Mouse (Mus musculus): ENCODE results near the gene Dbi. TPM values are rescaled to one million over a fixed set of nuclear protein-coding genes. Genes with fewer than 3 reads are reported as not detected.
A peak's percentile ranks its signal among the peaks of the same experiment; 100 is the strongest.

Dbi gene
- total RNA-seq, 1 experiment from 2014 or later = 294 TPM

DNA sequence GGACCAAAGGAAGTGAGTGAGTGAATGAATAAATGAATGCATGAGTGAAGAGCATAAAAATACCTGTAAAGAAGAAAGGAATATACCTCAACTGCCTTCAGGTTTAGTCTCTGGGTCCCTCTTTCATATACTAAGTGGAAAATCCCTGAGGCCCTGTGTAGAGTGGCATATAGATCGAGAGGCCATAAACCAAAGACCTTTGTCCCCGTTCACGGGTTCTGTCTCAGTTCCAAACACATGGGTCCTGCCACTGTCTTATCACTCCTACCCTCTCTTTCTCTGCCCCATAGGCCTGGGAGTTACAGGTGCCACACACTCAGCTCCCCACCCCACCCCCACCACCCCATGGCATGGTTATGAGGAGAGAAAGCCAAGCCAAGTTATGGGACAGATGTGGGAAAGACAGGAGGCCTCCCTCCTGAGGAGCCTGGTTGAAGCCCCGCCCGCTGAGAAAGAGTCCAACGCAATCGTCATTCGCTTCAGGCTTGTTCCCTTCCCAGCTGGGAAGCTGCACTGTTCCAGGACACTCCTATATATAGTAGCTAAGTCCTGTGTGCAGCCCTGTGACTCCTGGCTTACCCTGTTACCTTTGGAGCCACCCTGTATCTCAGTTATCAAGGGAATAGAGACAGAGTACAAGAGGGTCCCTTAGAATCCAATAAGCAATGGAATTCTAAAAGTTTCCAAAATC, 29.9 kb downstream of the Dbi start:
- ATAC-seq (replicated peaks; ENCODE audit: low read depth, poor library complexity, severe bottlenecking) = no peak

DNA sequence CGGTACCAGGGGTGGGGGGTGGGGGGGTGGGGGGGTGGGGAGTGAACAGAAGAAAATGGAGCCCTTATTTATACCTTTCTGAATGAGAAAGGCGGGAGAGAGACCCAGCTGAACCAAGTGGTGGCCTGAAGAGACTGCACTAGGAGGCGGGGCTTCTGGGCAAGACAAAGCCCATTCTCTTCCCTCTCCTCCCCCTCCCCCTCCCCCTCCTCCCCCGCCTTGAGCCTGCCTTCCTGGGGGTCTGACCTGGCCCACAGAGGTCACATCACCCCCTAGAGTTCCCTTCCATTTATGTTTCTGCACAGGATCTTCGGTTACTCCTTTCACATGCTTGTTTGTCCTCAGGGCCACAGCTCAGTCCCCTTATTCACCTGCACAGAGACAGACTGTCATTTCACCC, 31.7 kb downstream of the Dbi start:
- ATAC-seq (replicated peaks; ENCODE audit: low read depth, poor library complexity, severe bottlenecking) = no peak

DNA sequence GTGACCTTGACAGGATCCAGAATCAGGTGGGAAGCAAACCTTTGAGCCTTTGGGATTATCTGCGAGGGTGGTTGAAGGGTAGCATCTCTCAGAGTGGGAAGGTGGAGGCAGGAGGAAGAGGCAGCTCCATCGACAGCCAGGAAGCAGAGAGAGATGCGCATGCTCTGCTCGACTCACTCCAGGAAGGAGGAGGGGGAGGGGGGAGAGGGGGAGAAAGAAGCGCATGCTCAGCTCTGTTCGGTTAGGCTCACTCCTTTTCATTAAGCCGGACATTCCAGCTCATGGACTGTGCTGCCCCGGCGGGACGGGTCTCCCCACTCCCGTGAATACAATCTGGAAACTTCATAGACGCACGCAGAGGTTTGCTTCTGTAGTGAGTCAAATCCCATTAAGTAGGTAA, 34.2 kb downstream of the Dbi start:
- no peak for ATAC-seq (replicated peaks; ENCODE audit: low read depth, poor library complexity, severe bottlenecking)

DNA sequence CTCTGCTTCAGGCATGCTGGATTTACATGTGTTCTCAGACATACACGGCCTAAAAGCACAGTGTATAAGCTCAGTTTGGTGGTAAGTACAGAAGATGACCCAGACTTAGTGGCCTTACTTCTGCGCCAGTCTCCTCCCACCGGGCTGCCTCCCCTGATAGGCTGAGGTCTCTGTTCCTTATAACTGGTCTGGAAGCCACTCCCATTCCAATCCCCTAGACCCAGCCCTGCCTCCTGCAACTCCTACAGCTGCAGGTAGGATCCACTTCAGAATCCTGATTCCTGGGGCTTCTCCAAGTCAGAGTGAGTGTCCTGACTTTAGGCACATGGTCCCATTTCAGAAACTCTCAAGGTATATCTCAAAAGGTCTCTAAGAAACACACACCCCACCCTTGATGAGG, 35.2 kb downstream of the Dbi start:
- 0 out of 2 replicates have a peak, but pooled peaks have one; percentile 27 for ATAC-seq (replicated peaks; ENCODE audit: low read depth, poor library complexity, severe bottlenecking)

DNA sequence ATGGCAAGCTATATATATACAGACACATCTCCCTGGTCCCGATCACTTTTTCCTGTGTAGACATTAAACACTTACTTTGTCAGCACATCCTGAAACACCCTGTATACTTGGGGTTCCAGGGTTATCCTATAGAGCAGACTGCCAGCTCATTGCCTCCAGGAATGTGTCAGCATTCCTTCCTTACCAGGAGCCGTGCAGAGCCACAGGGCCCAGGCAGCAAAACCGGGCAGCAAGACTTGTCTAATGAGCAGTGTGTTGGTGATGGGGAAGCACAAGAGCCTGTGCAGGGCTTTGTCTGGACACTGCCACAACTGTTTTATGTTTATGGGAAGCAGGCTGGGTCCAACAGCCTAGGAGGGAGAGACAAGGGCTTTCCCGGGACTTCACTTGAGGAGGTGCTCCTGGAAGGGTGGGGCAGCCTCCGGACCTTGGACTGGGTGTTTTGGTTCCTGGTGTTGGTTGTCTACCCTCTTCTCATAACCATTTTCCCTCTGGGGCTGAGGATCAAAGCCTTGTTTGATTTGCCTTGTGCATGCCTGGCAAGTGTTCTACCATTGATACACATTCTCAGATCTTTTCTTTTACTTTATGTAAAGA, 36.9 kb downstream of the Dbi start:
- no peak for ATAC-seq (replicated peaks; ENCODE audit: low read depth, poor library complexity, severe bottlenecking)

DNA sequence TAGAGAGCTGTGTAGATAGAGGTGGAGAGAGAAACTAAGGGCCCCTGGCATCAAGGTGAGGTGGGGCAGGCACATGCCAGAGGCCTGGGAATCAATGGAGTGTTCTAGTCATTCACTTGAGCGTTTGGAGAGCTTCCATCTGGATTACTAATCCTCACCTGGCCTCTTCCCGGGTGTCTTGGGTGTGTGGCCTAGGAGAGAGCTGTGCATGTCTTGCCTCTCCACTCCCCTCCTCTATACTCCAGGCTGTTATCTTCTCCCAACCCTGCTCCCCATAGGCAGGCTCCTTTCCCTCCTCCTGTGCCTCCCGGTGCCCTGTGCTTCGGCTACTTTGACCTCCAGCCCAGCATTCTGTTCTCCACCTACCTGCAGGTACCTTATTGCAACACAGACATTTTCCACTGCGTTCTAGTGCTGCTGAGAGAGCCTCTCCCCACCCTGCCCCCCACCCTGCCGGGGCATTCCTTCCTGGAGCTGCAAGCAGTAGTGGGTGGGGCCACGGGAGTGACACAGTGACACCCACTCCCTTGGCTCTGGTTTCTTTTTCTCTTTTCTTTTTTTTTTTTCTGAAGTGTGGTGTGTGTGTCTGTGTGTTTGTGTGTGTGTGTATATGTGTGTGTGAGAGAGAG, 37.8 kb downstream of the Dbi start:
- no peak for ATAC-seq (replicated peaks; ENCODE audit: low read depth, poor library complexity, severe bottlenecking)

DNA sequence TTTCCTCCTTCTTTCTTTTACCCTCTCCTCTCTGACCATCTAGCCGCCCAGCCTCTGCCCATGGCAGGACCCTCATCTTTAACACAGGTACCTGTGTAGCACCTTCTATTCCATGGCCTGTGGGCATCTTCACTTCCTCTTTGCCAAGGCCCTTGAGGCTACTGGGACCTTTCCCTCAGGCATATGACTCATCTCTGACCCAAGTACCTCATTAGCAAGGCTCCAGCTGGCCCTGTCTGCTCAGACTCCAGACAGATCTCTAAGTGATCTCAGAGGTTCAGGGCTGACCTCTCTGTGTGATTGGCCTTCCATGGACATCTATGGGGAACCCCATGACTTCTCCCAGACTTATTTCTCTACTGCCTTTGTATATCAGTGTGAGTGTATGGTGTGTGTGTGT, 40.2 kb downstream of the Dbi start:
- peak; percentile 53 for ATAC-seq (replicated peaks; ENCODE audit: low read depth, poor library complexity, severe bottlenecking)

DNA sequence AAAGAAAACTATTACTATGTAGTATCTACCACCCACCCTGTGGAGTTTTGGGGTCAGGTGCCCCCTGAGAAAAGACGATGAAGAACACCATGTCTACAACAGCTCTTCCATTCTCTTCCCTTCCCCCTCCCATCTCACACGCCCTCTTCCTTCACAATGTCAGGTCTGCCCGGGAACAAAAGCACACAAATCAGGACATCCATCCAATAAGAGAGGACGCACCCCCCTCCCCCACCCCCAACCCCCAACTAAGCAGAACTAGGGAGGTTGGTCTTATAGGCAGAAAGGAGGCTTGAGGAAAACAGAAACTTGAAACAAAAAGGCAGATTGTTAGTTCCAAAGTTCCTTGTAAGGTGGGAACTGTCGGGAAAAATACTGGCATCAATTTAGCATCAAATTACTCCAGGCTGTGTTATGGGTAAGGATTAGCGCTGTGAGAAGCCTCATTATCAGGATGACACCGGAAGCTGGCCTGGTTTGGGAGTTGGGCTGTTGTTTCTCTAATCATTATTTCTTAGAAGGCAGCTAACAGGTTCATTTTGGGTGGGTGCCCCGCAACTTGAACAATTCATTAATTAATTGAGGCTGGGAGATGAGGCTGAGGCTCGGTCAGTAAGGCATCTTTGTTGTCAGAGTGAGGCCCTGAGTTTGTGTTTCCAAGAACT, 43.0 kb downstream of the Dbi start:
- no peak for ATAC-seq (replicated peaks; ENCODE audit: low read depth, poor library complexity, severe bottlenecking)

DNA sequence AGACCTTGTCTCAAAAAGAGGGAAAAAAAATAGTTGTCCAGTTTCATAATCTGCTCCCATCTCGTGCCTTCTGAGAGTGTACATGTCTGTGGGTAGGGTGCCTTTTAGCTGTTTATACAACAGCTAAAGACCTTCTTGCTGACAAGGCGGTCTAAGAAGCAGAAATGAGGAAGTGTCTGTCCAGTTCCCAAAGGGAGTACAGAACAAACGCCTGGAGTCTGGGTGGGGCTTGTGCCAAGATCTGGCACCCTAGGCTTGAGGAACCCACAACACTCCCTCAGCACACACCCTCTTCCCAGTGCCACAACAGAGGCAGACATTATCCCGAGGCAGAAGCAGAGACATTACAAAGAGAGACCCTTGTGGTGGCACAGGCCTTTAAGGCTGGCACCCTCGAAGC, 45.4 kb downstream of the Dbi start:
- peak; percentile 64 for ATAC-seq (replicated peaks; ENCODE audit: low read depth, poor library complexity, severe bottlenecking)

DNA sequence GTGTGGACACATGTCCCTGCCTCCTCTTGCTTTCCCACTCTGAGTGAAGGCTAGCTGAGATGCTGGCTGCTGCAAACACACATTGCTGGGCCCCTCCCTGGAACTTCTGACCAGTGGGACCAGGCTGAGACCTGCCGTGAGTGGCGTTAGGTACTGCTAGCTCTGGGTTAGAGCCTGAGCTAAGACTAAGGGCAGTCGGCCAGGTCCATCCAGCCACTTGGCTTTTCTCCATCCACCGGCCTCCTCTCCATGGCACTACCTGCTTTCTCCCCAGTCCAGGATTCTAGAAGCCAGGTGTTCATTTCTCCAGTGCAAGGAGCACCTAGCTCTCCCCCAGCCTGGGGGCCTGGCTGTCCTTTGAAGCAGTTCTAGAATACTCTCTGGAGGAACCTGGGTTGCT, 45.9 kb downstream of the Dbi start:
- no peak for ATAC-seq (replicated peaks; ENCODE audit: low read depth, poor library complexity, severe bottlenecking)

DNA sequence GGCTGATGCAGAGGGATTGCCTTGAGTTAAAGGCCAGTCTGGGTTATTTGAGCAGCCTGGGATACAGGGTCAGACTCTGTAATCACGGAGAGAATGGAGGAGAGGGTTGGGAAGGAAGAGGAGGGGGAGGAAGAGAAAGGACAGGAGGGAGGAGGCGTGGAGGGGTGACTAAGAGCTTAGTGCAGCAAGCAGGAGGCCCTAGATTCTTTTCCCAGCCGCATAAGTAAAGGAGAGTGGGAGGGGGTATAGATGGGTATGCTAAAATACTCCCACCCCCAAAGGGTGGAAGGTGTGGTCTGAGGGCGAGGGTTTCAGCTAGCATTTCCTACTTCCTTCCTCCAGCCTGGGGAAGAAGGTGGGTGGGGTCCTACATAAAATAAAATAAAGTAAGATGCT, 46.6 kb downstream of the Dbi start:
- ATAC-seq (replicated peaks; ENCODE audit: low read depth, poor library complexity, severe bottlenecking) = no peak

DNA sequence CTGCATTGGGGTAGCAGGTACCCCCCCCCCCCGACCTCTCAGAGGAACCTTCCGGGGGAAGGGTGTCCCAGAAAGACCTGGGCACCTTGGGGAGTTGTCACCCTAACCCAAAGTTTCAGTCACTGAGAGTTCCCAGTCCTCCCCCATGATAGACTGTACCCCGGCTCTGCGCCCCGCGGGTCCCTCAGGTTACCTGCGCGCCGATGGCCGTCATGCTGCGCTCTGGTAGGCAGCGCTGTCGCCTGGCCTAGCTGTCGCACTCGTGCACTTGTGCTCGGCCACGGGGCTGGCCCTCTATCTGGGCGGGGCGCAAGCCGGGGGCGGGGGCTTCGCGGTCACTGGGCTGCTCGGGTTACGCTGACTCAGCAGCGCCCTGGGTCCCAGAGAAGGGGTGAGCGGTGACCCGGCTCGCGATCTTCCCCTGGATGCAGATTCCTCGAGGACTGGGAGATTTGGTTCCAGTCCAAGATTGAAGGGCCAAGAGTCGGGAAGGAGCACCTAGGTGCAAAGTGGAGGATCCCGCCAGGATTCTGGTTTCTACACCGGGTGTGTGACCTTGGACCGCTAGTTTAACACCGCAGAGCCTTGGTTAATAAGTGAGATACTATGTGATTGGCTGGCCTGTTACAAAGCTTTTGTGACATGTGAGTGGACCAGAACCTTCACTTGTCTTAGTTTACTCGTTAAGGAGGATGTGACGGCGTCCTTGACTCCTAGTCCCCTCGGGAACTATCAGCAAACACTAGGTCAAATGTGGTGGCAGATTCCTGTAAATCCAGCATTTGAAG, 47.2 kb downstream of the Dbi start, which contains the start of gene Tmem37:
Gene Tmem37, minus strand, starts transcription at position 556 of the 788 bp plus-strand sequence.
- peak; percentile 79 for ATAC-seq (replicated peaks; ENCODE audit: low read depth, poor library complexity, severe bottlenecking)

DNA sequence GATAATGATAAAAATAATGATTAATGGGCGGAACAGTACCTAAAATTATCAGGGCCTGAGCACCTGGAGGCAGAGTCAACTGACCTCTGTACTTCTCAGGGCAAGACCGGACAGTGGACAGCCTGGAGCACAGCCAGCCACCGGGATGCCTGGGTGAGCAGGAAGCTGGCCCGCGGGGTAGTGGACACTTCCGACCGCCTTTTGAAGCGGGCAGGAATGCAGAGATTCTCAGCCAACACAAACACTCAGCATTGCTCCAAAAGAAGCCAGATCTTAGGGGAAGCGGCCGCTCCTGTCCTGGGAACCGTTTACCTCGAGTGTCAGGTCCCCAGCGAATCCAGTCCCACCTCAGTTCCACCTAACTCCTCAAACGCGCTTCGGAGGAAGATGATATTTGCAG, 48.0 kb downstream of the Dbi start:
- no peak for ATAC-seq (replicated peaks; ENCODE audit: low read depth, poor library complexity, severe bottlenecking)

DNA sequence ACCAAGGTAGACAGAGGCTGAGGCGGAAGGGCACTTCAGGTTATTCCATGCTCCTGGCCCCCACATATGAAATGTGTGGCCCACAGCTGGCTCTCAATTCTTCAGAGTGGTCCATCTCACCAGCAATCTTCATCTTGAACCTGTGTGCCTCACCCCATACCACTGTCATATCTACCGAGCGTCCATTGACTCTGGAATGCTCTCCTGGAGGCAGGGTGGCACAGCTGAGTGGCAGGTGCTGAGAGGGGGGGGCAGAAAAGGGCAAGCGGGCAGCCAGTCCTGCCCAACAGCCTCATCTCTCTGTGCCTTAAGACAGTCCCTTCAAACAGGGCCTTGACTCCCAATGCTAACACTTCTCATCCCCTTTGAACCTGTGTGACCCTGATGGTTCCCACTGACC, 49.7 kb downstream of the Dbi start:
- no peak for ATAC-seq (replicated peaks; ENCODE audit: low read depth, poor library complexity, severe bottlenecking)

DNA sequence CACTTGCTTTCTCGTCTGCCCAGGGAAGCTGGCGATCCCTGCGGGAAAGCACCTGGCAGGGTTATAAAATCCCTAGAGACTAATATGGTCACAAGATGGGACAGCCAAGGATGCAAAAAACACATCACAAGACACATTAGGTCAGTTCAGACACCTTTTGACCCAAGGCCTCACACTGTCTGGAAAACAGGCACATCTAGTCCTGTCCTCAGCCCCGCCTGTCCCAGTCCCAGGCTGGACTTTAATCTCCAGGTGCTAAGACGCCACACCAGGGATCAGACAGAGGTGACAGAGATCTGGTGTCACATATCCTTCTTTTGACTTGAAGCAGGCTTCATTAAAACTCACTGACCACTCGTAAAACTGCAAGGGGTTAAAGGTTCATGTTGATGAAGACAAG, 50.7 kb downstream of the Dbi start:
- ATAC-seq (replicated peaks; ENCODE audit: low read depth, poor library complexity, severe bottlenecking) = no peak

DNA sequence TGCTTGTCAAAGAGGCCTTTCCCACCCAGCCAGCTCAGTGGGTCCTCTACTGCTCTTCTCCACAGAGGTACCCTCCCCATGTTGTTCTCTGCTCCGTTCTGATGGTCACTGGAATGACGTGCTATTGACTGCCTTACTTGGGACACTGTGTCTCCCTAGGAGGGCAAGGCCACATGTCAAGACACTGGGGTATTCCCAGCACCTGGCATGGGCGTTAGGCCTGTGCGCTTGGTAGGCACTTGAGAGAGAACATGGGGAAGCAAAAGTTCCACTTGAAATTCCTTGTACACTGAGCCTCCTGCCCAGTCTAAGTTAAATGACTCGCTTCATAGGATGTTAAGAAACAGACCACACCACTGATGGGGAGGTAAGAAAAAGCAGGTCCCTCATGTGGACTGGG, 51.8 kb downstream of the Dbi start:
- ATAC-seq (replicated peaks; ENCODE audit: low read depth, poor library complexity, severe bottlenecking) = no peak

DNA sequence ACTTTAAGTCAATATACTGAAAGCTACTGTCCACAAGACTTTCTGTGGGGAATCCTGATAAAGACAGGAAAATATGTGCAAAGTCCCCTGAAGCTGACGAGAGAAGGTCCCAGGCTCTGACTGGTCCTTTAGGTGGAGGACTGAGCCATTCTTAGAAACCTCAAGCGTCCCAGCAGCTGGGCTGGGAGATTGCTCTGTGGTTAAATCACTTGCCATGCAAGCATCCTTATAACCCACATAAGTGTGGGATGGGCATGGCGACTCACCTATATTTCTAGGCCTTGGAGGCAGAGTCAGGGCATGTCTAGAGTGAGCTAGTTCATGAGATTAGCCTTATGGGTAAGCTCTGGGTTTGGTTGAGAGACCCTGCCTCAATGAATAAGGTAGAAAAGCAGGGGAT, 54.3 kb downstream of the Dbi start:
- ATAC-seq (replicated peaks; ENCODE audit: low read depth, poor library complexity, severe bottlenecking) = no peak

DNA sequence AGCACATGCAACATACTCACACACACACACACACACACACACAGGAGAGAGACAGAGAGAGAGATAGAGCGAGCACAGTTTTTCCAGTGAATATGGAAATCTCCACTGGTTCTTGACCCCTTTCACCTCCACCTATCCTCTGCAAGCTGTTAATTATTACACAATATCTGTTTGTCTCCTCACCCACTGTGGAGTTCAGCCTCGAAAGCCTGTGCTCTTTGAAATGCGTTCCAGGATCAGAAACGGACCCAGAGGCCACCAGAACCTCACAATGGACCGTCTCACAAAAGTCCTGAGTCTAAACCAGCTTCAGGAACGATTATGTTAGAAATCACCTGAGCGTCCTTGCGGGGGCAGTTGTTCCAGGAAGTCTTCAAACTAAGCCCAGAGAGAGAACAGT, 54.7 kb downstream of the Dbi start:
- ATAC-seq (replicated peaks; ENCODE audit: low read depth, poor library complexity, severe bottlenecking) = no peak

DNA sequence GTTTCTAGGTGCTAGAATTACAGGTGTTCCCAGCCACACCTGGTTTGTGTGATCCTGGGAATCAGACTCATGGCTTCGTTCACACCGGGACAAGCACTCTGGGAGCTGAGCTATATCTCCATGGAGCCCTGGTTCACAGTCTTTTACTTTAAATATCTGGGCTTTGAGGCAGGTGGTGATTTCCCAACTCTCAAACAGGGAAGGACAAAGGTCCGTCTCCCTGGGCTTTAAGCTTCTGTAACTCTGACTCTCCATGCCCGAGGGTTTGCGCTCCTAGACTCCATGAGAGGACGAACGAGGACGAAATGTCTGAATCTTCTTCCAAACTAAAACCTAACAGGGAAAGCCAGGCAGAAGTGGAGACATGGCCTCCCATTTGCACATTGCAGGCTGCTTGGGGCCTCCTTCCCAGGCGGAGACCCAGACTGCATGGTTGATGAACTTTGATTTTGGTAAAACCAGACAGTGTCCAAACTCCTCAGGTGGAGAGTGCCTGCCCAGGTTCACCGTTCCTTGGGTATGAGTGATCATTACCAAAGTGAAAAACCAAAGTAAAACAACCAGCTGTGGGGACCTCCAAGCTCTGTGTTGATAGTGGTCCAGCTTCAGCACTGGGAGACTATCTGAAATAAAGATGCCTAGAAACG, 56.7 kb downstream of the Dbi start:
- ATAC-seq (replicated peaks; ENCODE audit: low read depth, poor library complexity, severe bottlenecking) = no peak
